Mouse (Mus musculus) splenic B cell, adult 2 months (primary cell): ENCODE data around the gene Cacna2d1.

Source experiments
- DNase-seq: peaks from one replicate; pipeline ENCODE4 v3.0.0-alpha.2; 2011; ENCODE audit warnings: low read depth, low spot score
- H3K27me3 ChIP-seq: 2 replicates; pipeline ENCODE4 v1.6.1; 2012; ENCODE audit warnings: mild to moderate bottlenecking, low read length, moderate library complexity, mixed read lengths; ENCODE audit not compliant: control insufficient read depth, poor library complexity, insufficient read depth, severe bottlenecking
- H3K36me3 ChIP-seq: 2 replicates; pipeline ENCODE4 v1.6.1; 2012; ENCODE audit warnings: mild to moderate bottlenecking, low read length, moderate library complexity, mixed read lengths; ENCODE audit not compliant: control insufficient read depth, poor library complexity, insufficient read depth, severe bottlenecking

Gene Cacna2d1

DNA sequence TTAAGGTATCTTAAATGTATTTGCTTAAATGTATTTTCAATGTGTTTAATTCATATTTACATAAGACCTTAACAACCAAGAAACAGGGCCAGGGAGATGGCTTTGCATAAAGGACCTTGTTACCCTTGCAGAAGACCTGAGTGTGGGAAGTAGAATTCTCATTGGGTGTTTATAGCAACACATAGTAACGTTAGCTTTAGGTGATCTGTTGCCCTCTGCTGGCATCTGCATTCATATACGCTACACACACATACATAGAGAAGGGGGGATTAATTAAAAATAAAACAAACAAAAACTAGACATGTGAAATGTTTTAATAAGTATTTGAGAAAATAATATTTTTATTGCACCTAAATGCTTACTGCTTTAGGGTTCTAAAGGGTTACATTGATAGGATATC lies 265.3 kb downstream of the Cacna2d1 start:
- DNase-seq, result no peak
- H3K27me3 ChIP-seq, result no peaks in the 10 kb centered on the region
- no peaks in the 10 kb centered on the region for H3K36me3 ChIP-seq

DNA sequence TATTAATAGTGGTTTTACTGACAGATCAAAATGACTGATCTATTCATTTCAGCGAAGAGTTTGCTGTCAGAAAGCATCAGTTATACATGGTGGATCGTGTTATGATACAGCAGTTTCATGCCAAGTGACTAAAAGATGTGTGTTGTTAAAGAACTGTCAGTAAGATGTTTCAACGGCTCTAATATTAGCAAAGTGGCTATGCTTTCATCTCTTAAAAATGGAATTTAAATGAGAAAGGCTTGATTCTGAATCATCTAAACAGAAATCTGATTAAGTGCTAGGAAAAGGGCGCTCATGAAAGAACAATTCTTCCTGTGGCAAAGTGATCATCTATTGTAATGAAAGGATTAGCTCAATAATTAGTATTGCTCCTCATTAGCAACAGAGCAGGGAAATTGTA lies 287.5 kb downstream of the Cacna2d1 start:
- no peaks in the 10 kb centered on the region for H3K36me3 ChIP-seq
- DNase-seq, result no peak
- H3K27me3 ChIP-seq, result no peaks in the 10 kb centered on the region

DNA sequence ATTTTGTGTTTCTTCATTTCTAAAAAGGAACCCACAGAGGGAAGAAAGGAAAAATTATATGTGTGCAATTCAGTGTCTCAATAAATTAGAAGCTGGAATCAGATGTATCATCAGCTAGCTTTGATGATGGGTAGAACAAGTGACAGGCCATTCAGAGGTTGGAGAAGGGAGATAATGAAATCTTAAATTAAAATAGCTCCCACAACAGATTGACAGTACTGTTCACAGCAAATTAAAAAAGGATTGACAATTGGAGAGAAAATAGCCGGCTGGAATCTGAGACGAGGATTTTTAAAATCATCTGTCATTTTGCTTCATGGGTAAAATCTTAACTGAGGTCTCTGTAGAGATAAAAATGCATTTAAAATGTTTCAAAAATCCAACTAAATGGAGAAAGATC lies 290.9 kb downstream of the Cacna2d1 start:
- no peaks in the 10 kb centered on the region for H3K27me3 ChIP-seq
- H3K36me3 ChIP-seq, result no peaks in the 10 kb centered on the region
- no peak for DNase-seq

DNA sequence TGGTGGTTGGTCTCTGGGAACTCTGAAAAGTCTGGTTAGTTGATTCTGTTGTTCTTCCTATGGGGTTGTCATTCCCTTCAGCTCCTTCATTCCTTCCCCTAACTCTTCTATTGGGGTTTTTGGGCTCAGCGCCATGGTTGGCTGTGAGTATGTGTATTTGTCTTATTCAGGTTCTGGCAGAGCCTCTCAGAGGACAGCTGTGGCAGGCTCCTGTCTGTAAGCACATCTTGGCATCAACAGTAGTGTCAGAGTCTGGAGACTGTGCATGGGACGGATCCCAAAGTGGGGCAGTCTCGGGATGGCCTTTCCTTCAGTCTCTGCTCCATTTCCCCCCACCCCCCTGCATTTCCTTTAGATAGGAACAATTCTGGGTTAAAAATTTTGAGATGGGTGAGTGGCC lies 294.9 kb downstream of the Cacna2d1 start:
- Histone ChIP-seq H3K36me3 (no peaks in the 10 kb centered on the region), H3K27me3 (no peaks in the 10 kb centered on the region)
- no peak for DNase-seq

DNA sequence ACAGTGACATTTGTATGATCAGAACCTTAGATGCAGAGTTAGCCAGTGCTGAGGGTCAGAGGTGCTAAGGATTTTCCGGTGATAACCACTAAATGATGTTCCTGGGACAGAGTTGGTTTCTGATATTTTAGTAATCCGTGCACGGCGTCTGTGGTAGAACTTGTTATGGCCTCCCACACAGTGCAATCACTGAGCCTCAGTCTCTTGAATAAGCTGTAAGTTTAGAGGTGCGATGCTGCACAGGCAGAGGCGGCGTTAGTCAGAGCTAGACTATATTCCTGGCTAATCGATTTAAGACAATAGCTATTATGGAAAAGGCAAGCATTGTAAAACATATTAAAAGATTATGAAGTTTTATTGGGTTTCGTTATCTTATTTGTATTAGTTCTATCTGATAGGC lies 297.0 kb downstream of the Cacna2d1 start:
- Histone ChIP-seq H3K36me3 (no peaks in the 10 kb centered on the region), H3K27me3 (no peaks in the 10 kb centered on the region)
- no peak for DNase-seq

DNA sequence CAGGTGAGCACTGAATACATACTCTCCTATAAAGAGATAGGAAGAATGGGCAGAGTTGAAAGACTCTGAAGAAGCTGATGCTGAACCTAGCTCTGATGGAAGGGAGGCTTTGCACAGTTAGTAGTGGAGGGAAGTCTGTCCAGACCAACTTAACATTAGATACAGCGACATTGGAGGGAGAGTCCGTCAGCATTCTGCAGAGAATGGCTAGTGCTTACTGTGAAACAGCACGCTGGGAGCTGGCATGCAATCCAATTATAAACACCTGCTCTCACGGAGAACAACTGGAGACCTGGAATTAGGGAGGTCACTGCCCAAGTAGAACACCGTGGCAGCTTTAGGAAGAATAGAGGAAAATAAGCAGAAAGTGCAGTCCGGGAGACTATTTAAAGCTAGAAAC lies 300.4 kb downstream of the Cacna2d1 start:
- Histone ChIP-seq H3K27me3 (no peaks in the 10 kb centered on the region), H3K36me3 (no peaks in the 10 kb centered on the region)
- no peak for DNase-seq

DNA sequence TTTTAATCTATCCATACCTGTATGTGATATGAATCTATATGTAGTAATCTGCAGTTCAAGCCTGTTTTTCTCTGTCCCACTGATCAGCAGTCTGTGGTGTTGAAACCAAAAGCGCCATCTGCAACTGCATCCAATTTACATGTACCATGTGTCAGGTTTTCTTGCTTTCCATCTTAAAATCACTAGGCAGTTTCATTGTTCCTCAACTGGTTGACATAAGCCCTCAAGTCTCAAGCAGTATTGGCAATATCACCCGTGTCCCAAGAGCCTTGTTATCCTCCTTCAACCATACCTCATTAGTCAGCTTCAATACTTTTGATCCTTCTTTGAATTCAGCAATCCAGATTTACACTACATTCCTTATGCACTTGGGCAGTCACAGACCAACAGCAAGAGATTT lies 301.4 kb downstream of the Cacna2d1 start:
- no peaks in the 10 kb centered on the region for H3K36me3 ChIP-seq
- H3K27me3 ChIP-seq, result no peaks in the 10 kb centered on the region
- no peak for DNase-seq

DNA sequence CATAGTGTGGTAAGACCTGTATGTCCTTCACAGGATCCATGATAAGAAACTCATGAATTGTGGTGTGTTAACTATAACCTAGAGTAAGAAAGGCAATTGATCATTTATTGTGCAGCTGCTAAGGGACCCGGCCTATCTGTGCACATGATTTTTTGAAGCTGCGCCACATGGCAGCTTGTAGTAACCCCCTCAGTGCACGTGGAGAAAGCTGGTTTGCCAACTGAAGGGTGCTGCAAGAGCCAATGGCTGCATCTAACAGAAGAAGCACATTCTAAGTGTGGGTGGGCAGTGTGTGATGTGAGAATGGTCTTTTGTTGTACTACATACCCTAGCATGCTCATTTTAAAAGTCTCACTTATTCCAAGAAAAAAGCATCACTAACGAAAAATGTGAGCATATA lies 302.1 kb downstream of the Cacna2d1 start:
- no peaks in the 10 kb centered on the region for H3K36me3 ChIP-seq
- no peak for DNase-seq

DNA sequence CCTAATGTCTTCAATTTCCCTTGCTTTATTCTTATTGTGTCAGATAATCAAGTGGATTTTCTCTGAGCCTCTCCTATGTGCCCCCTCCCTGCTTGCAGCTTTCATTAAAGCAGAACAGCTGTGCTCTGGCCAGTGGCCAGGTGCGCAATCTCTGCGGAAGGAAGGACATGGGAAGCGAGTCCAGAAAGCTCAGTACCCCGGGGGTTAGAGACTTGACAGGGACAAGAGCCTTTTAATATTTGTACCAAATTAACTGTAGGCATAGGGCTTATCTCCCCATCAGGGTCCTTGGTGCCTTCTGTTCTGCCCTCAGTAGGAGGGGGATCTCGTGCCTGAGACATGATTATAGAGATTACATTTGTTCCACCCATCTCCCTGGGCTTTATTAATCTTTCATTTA lies 303.5 kb downstream of the Cacna2d1 start:
- Histone ChIP-seq H3K27me3 (no peaks in the 10 kb centered on the region; the same call in 1 of the 2 replicates), H3K36me3 (no peaks in the 10 kb centered on the region)
- DNase-seq, result no peak

More for the DNA sequence above, 302.1 kb downstream of the Cacna2d1 start:
- no peaks in the 10 kb centered on the region for H3K27me3 ChIP-seq

DNA sequence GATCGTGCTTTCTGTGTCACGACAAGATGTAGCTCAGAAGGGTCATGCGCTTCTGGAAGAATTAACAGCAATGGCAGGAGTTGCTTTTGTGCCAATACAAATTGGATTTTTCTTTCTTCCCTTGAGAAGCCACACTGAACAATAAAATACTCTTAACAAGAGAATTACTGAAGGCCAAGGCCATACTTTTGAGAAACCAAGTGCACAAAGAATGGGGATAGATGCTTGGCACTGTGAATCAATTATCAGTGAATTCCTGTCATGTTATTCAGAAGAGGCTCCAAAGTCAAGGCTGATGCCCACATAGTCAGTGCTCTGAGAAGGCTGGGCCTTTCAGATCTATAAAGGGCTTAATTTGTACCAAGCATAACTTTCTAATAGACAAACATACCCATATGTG lies 305.8 kb downstream of the Cacna2d1 start:
- DNase-seq, result no peak
- Histone ChIP-seq H3K27me3 (no peaks in the 10 kb centered on the region; the same call in 1 of the 2 replicates), H3K36me3 (no peaks in the 10 kb centered on the region)

DNA sequence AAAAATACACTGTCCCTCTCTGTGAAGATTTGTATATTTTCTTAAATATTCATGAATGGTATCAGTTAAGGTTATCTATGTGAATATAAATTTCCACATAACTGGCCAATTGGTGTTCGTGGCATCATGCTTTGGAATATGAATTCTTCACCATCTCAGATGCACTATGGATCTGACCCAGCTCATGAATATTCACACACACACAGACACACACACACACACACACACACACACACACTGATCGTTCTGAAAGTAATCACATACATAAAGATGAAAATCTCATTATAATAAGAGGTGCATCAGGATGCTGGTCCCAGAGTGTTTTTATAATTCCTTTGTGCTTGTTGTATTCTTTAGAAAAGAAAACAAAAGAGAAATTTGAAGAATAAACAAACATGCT lies 309.1 kb downstream of the Cacna2d1 start:
- Histone ChIP-seq H3K27me3 (no peaks in the 10 kb centered on the region; the same call in 1 of the 2 replicates), H3K36me3 (no peaks in the 10 kb centered on the region)
- no peak for DNase-seq

DNA sequence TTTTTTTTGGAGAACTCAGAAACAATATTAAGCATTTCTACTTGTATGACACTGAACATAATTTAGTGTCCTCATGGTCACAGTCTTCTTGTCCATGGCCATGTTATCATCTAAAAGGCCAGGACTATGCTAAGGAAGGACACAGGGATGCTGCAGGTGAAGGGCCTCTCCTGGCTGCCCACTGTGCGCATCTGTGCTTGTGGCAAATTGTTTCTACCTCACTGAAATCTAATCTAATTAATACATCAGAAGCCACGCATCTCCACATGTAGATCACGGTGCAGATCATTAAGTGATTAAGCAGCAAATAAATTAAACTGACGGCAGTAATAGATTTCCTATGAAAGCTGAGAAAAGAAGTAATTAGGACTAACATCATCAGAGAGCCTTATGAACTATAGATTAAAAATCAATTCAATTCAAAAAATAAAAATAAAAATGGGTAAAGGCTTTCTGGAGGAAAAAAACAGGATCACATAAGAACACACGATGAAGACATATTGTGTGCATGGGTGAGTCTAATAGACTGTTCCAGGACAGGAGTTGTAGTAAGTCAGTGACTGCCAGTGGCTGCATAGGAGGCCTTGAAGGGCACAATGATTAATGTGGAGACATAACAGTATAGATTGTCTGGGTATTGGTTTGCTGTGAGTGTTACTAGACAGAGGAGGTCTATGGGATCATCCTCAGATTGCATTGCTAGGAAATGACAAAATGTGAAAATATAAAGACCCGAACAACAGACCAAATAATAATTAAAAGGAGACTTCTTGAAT lies 318.4 kb downstream of the Cacna2d1 start:
- Histone ChIP-seq H3K27me3 (no peaks in the 10 kb centered on the region), H3K36me3 (no peaks in the 10 kb centered on the region)
- DNase-seq, result no peak

DNA sequence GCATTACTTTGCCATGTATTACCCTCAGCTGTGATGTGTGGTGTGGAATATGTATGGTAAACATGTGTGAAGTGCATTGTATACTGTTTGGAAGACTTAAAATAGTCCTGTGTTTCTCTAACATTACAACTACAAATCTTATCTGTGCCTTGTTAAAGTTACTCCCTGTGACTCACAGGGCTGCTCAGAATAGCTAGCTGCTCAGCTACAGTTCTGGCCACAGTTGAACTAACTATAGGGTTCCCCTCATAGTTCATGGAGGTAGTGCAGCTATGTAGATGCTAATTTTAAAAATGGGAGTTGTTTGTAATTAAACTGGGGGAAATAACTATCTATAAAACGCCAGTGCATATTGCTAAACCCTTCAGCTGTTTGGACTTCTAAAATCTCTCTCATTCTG lies 319.3 kb downstream of the Cacna2d1 start:
- Histone ChIP-seq H3K36me3 (no peaks in the 10 kb centered on the region), H3K27me3 (no peaks in the 10 kb centered on the region)
- no peak for DNase-seq

DNA sequence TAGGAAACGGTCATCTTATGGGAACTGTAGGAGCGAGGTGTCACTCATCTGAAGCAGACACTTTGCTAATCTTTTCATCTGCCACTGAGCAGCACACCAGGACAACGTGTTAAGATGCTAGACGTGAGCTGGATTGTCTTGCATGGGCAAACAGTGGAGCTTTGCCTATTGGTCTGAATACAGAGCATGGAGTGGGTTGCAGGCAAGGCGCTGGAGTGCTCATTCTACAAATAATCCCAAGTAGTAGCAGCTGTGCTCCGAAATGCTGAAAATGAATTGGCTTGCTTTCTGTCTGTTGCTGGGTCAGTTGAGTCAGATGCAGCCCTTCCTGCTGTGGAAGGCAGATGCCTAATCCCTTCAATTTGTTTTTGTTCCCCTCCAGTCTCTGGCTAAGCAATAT lies 330.9 kb downstream of the Cacna2d1 start:
- Histone ChIP-seq H3K27me3 (no peaks in the 10 kb centered on the region), H3K36me3 (no peaks in the 10 kb centered on the region)
- DNase-seq, result no peak

DNA sequence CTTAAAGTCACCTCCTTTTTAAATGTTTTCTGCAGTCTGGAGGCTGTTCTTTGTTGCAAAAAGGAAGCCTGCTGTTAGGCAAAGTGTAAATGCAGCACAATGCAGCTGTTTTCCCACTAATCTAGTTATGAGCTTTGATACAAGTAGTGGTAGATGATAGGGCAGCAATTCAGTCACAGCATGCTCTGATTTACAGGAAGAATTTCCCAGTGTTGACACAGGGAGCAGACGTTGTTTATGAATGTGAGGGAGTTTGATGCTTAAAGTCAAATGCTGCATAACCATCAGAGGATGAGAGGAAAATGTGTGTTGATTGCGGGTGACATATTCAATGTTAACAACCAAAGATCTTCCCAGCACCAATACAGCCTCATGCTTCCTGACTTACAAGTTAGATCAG lies 342.6 kb downstream of the Cacna2d1 start:
- Histone ChIP-seq H3K36me3 (no peaks in the 10 kb centered on the region), H3K27me3 (no peaks in the 10 kb centered on the region)
- DNase-seq, result no peak

DNA sequence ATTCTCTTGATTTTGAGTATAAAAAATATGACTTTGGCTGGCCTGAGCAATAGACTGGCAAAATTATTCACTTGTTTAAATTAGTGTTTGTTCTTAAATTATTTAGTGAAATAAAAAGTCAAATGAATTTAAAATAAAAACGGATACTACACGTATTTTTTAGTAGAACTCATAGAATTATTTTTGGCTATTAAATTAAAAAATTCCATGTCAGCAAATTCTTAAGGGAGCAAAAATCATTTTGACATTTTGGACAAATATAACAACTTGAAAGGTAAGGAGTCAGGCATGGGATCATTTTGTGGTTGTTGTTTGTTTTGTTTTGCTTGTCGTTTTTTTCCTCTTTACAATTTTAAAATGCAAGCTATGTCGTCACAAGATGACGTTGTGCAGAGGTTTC lies 346.7 kb downstream of the Cacna2d1 start:
- Histone ChIP-seq H3K36me3 (no peaks in the 10 kb centered on the region), H3K27me3 (no peaks in the 10 kb centered on the region)
- DNase-seq, result no peak
